Mouse (Mus musculus) heart, postnatal 0 days (tissue): ENCODE measurements around the gene Tet3. TPM values are rescaled to one million over a fixed set of nuclear protein-coding genes. Genes with fewer than 3 reads are reported as not detected.
A peak's percentile ranks its signal among the peaks of the same experiment; 100 is the strongest.

Experiments
- ATAC-seq: fragments of 200-750 bp; cut with Nextera tagmentation; 2 replicates; pipeline ENCODE4 v1.8.0; 2017; ENCODE audit warnings: low read depth, moderate number of reproducible peaks, moderate library complexity; ENCODE audit not compliant: insufficient read depth
- DNase-seq: peaks from one replicate; pipeline ENCODE4 v3.0.0-alpha.2; 2016; ENCODE audit warnings: low spot score
- H3K27ac ChIP-seq: fragments of 300-500 bp; sonication (generic); 2 replicates; pipeline ENCODE4 v1.5.1; 2014; ENCODE audit warnings: low read depth, mild to moderate bottlenecking
- H3K27me3 ChIP-seq: fragments of 300-500 bp; sonication (generic); 2 replicates; pipeline ENCODE4 v1.6.1; 2014; ENCODE audit warnings: low read length, mixed read lengths; ENCODE audit not compliant: control insufficient read depth, insufficient read depth
- H3K36me3 ChIP-seq: fragments of 300-500 bp; sonication (generic); replicated peaks from 2 replicates; pipeline ENCODE4 v1.6.1; 2014; ENCODE audit warnings: low read length, mixed read lengths; ENCODE audit not compliant: control insufficient read depth, insufficient read depth
- H3K4me1 ChIP-seq: fragments of 300-500 bp; sonication (generic); 2 replicates; pipeline ENCODE4 v1.6.1; 2014; ENCODE audit warnings: antibody characterized with exemption; ENCODE audit not compliant: control insufficient read depth, insufficient read depth
- H3K4me2 ChIP-seq: fragments of 300-500 bp; sonication (generic); 2 replicates; pipeline ENCODE4 v1.6.1; 2014; ENCODE audit warnings: low read depth, mild to moderate bottlenecking, low read length, moderate library complexity
- H3K4me3 ChIP-seq: fragments of 300-500 bp; sonication (generic); 2 replicates; pipeline ENCODE4 v1.5.1; 2014; ENCODE audit warnings: low read depth, low read length
- H3K9ac ChIP-seq: fragments of 300-500 bp; sonication (generic); replicated peaks from 2 replicates; pipeline ENCODE4 v1.6.1; 2014; ENCODE audit warnings: low read depth, low read length, mixed read lengths
- H3K9me3 ChIP-seq: fragments of 300-500 bp; sonication (generic); replicated peaks from 2 replicates; pipeline ENCODE4 v1.6.1; 2016; ENCODE audit warnings: low read length; ENCODE audit not compliant: control insufficient read depth
- CTCF ChIP-seq: IDR thresholded peaks from 2 replicates; pipeline ENCODE4 v1.5.1; 2016; ENCODE audit warnings: antibody characterized with exemption, control low read depth, low read depth
- EP300 ChIP-seq: IDR thresholded peaks from 2 replicates; pipeline ENCODE4 v1.6.1; 2016; ENCODE audit warnings: antibody characterized with exemption, low read depth
- WGBS: fragments of 180-500 bp; shearing (Covaris S2); extraction: QIAGEN DNeasy Blood & Tissue Kit; methylation state at CpG from one replicate; pipeline ENCODE4 v1.1.7; 2014; 5-methylcytosine and 5-hydroxymethylcytosine counted together
- polyA plus RNA-seq: library from polyadenylated mRNA; unstranded; fragments of >200 nt; fragmentation: Nextera tagmentation; extraction: Ambion mirVana; gene quantifications from 2 replicates; pipeline ENCODE4 v1.2.1, GENCODE M21; 2015
- total RNA-seq: library from RNA; depleted of rRNA; stranded (reverse); fragments of >200 nt; gene quantifications from 2 replicates; pipeline ENCODE4 v1.2.3, GENCODE M21; 2014; ENCODE audit warnings: low replicate concordance

The Tet3 gene
- total and polyA plus RNA-seq, 2 experiments from 2014 or later, result 14.1 to 17.2 TPM

- no peak; the same call in 1 of the 2 replicates for ATAC-seq
These were observed 1.7 kb downstream of the Tet3 start for GRCm38 (mm10) chr6:83456984-83457810.

DNA sequence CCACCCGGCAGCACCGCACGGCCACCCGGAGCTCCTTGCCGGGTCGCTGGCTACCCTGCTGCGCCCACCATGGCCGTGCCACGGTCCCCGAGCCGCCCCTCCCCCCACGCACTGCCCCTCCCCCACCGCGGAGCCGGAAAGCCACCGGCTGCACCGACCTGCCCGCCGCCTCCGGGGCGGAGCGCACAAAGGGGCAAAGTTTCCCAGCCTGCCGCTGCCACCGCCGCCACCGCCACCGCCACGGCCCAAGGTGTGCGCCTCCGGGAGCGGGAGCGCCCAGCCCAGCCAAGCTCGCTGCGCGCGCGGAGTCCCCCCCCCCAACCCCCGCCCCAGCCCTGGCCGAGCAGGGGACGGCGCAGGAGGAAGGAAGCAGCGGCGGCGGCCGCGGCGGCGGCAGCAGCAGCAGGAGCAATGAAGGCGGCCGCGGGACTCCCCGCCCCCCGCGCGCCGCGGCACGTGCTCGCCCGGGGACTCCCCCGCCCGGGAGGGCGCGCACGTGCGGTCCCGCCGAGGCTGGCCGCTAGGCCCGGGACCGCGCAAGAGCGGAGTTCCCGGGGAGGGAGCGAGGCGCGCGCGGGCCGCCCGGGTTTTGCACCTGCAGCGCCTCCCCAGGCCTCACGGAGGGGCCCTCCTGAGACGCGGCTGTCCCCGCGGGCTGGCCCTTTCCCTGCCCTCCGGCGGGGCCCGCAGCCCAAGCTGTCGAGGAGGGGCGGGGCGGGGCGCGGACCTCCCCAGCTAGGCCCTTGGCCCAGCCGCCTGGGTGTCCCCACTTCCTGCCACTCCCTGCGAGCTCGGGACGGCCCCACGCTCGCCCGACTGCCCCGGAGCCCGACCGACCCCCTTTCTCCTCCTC lies 2.5 kb downstream of the Tet3 start:
- Histone ChIP-seq H3K4me1 (peaks cover 40% of the 10 kb centered on the region), H3K9me3 (no peaks in the 10 kb centered on the region), H3K9ac (peak overlapping the region; percentile 90), H3K27me3 (no peaks in the 10 kb centered on the region), H3K27ac (peak overlapping the region; percentile 91), H3K36me3 (no peaks in the 10 kb centered on the region), H3K4me3 (peak overlapping the region; percentile 90), H3K4me2 (peak overlapping the region; percentile 94)
- DNase-seq, result peak; percentile 65
- peak; percentile 79 for ATAC-seq
- TF ChIP-seq EP300 (no peak), CTCF (peak; percentile 14; the same call in 1 of the 2 replicates)
- 2% methylated on average over 56 of the region's 105 CpGs for WGBS

More at GRCm38 (mm10) chr6:83456984-83457810, 1.7 kb downstream of the Tet3 start:
- H3K4me2 ChIP-seq, result peak overlapping the region; percentile 94
- H3K4me3 ChIP-seq, result peak overlapping the region; percentile 90
- H3K9ac ChIP-seq, result peak overlapping the region; percentile 90
- H3K27me3 ChIP-seq, result no peaks in the 10 kb centered on the region
- H3K4me1 ChIP-seq, result peaks cover 38% of the 10 kb centered on the region
- 11% methylated on average over 33 of the region's 33 CpGs for WGBS
- no peaks in the 10 kb centered on the region for H3K36me3 ChIP-seq
- H3K27ac ChIP-seq, result peak overlapping the region; percentile 91
- no peaks in the 10 kb centered on the region for H3K9me3 ChIP-seq
- no peak for TF ChIP-seq CTCF
- no peak for DNase-seq

DNA sequence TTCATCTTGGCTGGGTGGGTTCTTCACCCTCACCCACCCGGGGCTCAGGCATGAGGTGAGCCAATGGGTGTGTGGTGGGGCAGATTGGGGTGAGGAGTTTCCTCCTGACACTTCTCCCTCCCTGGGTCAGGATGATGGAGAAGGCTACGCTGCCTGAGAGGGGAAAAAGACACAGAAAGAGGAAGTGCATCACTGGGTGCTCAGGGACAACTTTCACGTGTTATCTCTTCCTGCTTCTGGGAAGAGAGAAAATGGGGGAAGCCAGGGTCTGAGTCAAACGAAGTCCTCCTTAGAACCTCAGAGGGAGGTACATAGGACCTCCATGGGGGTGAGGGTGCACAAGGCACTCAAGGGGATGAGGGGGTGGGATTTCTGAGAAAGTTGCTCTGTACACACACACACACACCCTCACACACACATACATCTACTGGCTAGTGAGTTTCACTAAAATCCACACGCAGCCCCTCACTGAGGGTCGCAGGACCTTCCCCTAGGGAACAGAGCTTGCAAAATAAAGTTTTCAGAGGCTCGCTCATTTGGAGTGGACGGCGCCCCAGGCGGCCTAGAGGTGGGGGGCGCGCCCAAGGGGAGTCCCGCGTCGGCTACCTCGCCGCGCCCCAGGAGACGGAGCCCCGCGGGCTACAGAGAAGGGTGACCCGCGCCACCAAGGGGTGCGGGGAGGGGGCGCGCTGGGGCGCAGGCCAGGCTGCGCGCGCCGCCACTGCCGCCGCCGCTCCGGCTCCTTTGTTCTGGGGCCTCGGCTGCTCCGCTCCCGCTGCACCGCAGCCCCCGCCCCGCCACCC lies 3.4 kb downstream of the Tet3 start:
- TF ChIP-seq EP300, result no peak
- TF ChIP-seq CTCF, result no peak
- Histone ChIP-seq H3K27me3 (no peaks in the 10 kb centered on the region), H3K27ac (peak overlapping the region; percentile 91), H3K9ac (peak overlapping the region; percentile 90), H3K36me3 (no peaks in the 10 kb centered on the region), H3K4me3 (peak overlapping the region; percentile 90), H3K4me2 (peak overlapping the region; percentile 94), H3K4me1 (peaks cover 48% of the 10 kb centered on the region), H3K9me3 (no peaks in the 10 kb centered on the region)
- peak; percentile 36 for DNase-seq
- ATAC-seq, result peak; percentile 15
- WGBS, result 3% methylated on average over 36 of the region's 41 CpGs

GRCm38 (mm10) chr6:83453706-83454105 lies 5.2 kb downstream of the Tet3 start:
- peak overlapping the region; percentile 36 for H3K4me2 ChIP-seq
- DNase-seq (peak; percentile 30), ATAC-seq (no peak)
- no peak overlapping the region for H3K27ac ChIP-seq
- TF ChIP-seq CTCF (no peak), EP300 (no peak)
- no peaks in the 10 kb centered on the region for H3K27me3 ChIP-seq
- no peaks in the 10 kb centered on the region for H3K9me3 ChIP-seq
- H3K9ac ChIP-seq, result no peak overlapping the region
- WGBS, result 46% methylated on average over 11 of the region's 11 CpGs
- H3K4me3 ChIP-seq, result 0 out of 2 replicates have a peak overlapping the region, but pooled peaks have one; percentile 6
- no peaks in the 10 kb centered on the region for H3K36me3 ChIP-seq
- peaks cover 65% of the 10 kb centered on the region for H3K4me1 ChIP-seq
